Mouse (Mus musculus): Measurements from ENCODE around the gene Plekhg5. TPM values are rescaled to one million over a fixed set of nuclear protein-coding genes. Genes with fewer than 3 reads are reported as not detected.

Gene Plekhg5
- total and polyA plus RNA-seq, 2 experiments from 2014 or later, result 10.6 to 18.0 TPM

GRCm38 (mm10) chr4:152078105-152078530, 5.8 kb downstream of the Plekhg5 start:
- WGBS, result 86% methylated on average over 10 of the region's 10 CpGs
- no peak overlapping the region for H3K27ac ChIP-seq (ENCODE audit: low read depth)
- no peak overlapping the region for H3K9ac ChIP-seq (replicated peaks; ENCODE audit: low read depth, low read length)
- DNase-seq (ENCODE audit: low spot score) (no peak), ATAC-seq (ENCODE audit: insufficient read depth, low read depth) (no peak)
- H3K9me3 ChIP-seq (replicated peaks; ENCODE audit: control insufficient read depth, low read length), result no peaks in the 10 kb centered on the region
- H3K36me3 ChIP-seq (replicated peaks; ENCODE audit: control insufficient read depth, insufficient read depth, low read length), result no peaks in the 10 kb centered on the region
- no peak overlapping the region for H3K4me3 ChIP-seq (ENCODE audit: low read depth, low read length)
- H3K27me3 ChIP-seq (ENCODE audit: control insufficient read depth, insufficient read depth, low read length), result no peaks in the 10 kb centered on the region
- H3K4me1 ChIP-seq (ENCODE audit: control insufficient read depth, insufficient read depth), result no peaks in the 10 kb centered on the region
- no peak for TF ChIP-seq CTCF (IDR thresholded peaks at IDR 0.05; ENCODE audit: low read depth)
- TF ChIP-seq EP300 (IDR thresholded peaks at IDR 0.05; ENCODE audit: low read depth), result no peak
- H3K4me2 ChIP-seq (ENCODE audit: low read depth, low read length), result no peak overlapping the region

- H3K9me3 ChIP-seq (replicated peaks; ENCODE audit: control insufficient read depth, low read length), result no peaks in the 10 kb centered on the region
- H3K27ac ChIP-seq (ENCODE audit: low read depth), result no peak overlapping the region
- H3K4me2 ChIP-seq (ENCODE audit: low read depth, low read length), result no peak overlapping the region
- no peak for TF ChIP-seq CTCF (IDR thresholded peaks at IDR 0.05; ENCODE audit: low read depth)
- TF ChIP-seq EP300 (IDR thresholded peaks at IDR 0.05; ENCODE audit: low read depth), result no peak
- no peak overlapping the region for H3K4me3 ChIP-seq (ENCODE audit: low read depth, low read length)
- DNase-seq (ENCODE audit: low spot score) (no peak), ATAC-seq (ENCODE audit: insufficient read depth, low read depth) (no peak)
- no peaks in the 10 kb centered on the region for H3K4me1 ChIP-seq (ENCODE audit: control insufficient read depth, insufficient read depth)
- no peaks in the 10 kb centered on the region for H3K36me3 ChIP-seq (replicated peaks; ENCODE audit: control insufficient read depth, insufficient read depth, low read length)
- WGBS, result 86% methylated on average over 3 of the region's 3 CpGs
- H3K9ac ChIP-seq (replicated peaks; ENCODE audit: low read depth, low read length), result no peak overlapping the region
- H3K27me3 ChIP-seq (ENCODE audit: control insufficient read depth, insufficient read depth, low read length), result no peaks in the 10 kb centered on the region
These were observed 7.0 kb downstream of the Plekhg5 start for GRCm38 (mm10) chr4:152079261-152079660.

GRCm38 (mm10) chr4:152079931-152080330, 7.6 kb downstream of the Plekhg5 start:
- no peak overlapping the region for H3K27ac ChIP-seq (ENCODE audit: low read depth)
- WGBS, result 59% methylated on average over 7 of the region's 7 CpGs
- H3K4me1 ChIP-seq (ENCODE audit: control insufficient read depth, insufficient read depth), result no peaks in the 10 kb centered on the region
- H3K9ac ChIP-seq (replicated peaks; ENCODE audit: low read depth, low read length), result no peak overlapping the region
- H3K36me3 ChIP-seq (replicated peaks; ENCODE audit: control insufficient read depth, insufficient read depth, low read length), result no peaks in the 10 kb centered on the region
- no peak overlapping the region for H3K4me3 ChIP-seq (ENCODE audit: low read depth, low read length)
- TF ChIP-seq CTCF (IDR thresholded peaks at IDR 0.05; ENCODE audit: low read depth) (no peak), EP300 (IDR thresholded peaks at IDR 0.05; ENCODE audit: low read depth) (no peak)
- DNase-seq (ENCODE audit: low spot score) (no peak), ATAC-seq (ENCODE audit: insufficient read depth, low read depth) (no peak)
- no peaks in the 10 kb centered on the region for H3K9me3 ChIP-seq (replicated peaks; ENCODE audit: control insufficient read depth, low read length)
- H3K27me3 ChIP-seq (ENCODE audit: control insufficient read depth, insufficient read depth, low read length), result no peaks in the 10 kb centered on the region
- H3K4me2 ChIP-seq (ENCODE audit: low read depth, low read length), result no peak overlapping the region

GRCm38 (mm10) chr4:152083611-152084220, 11.4 kb downstream of the Plekhg5 start:
- Histone ChIP-seq H3K9me3 (replicated peaks; ENCODE audit: control insufficient read depth, low read length) (0 out of 2 replicates have a peak, but pooled peaks cover 3% of the 10 kb centered on the region), H3K4me1 (ENCODE audit: control insufficient read depth, insufficient read depth) (peaks cover 18% of the 10 kb centered on the region), H3K9ac (replicated peaks; ENCODE audit: low read depth, low read length) (no peak overlapping the region), H3K4me2 (ENCODE audit: low read depth, low read length) (no peak overlapping the region), H3K27me3 (ENCODE audit: control insufficient read depth, insufficient read depth, low read length) (0 out of 2 replicates have a peak, but pooled peaks cover 4% of the 10 kb centered on the region), H3K27ac (ENCODE audit: low read depth) (no peak overlapping the region), H3K36me3 (replicated peaks; ENCODE audit: control insufficient read depth, insufficient read depth, low read length) (no peaks in the 10 kb centered on the region), H3K4me3 (ENCODE audit: low read depth, low read length) (no peak overlapping the region)
- 66% methylated on average over 7 of the region's 7 CpGs for WGBS
- no peak for TF ChIP-seq CTCF (IDR thresholded peaks at IDR 0.05; ENCODE audit: low read depth)
- TF ChIP-seq EP300 (IDR thresholded peaks at IDR 0.05; ENCODE audit: low read depth), result no peak
- DNase-seq (ENCODE audit: low spot score) (no peak), ATAC-seq (ENCODE audit: insufficient read depth, low read depth) (no peak)

GRCm38 (mm10) chr4:152084616-152085015, 12.3 kb downstream of the Plekhg5 start:
- H3K9me3 ChIP-seq (replicated peaks; ENCODE audit: control insufficient read depth, low read length), result 0 out of 2 replicates have a peak, but pooled peaks cover 3% of the 10 kb centered on the region
- H3K27ac ChIP-seq (ENCODE audit: low read depth), result no peak overlapping the region
- H3K4me2 ChIP-seq (ENCODE audit: low read depth, low read length), result no peak overlapping the region
- DNase-seq (ENCODE audit: low spot score) (no peak), ATAC-seq (ENCODE audit: insufficient read depth, low read depth) (no peak)
- H3K4me3 ChIP-seq (ENCODE audit: low read depth, low read length), result no peak overlapping the region
- no peaks in the 10 kb centered on the region for H3K36me3 ChIP-seq (replicated peaks; ENCODE audit: control insufficient read depth, insufficient read depth, low read length)
- H3K27me3 ChIP-seq (ENCODE audit: control insufficient read depth, insufficient read depth, low read length), result 0 out of 2 replicates have a peak, but pooled peaks cover 4% of the 10 kb centered on the region
- 80% methylated on average over 7 of the region's 7 CpGs for WGBS
- H3K9ac ChIP-seq (replicated peaks; ENCODE audit: low read depth, low read length), result no peak overlapping the region
- H3K4me1 ChIP-seq (ENCODE audit: control insufficient read depth, insufficient read depth), result peaks cover 18% of the 10 kb centered on the region
- no peak for TF ChIP-seq CTCF (IDR thresholded peaks at IDR 0.05; ENCODE audit: low read depth)
- no peak for TF ChIP-seq EP300 (IDR thresholded peaks at IDR 0.05; ENCODE audit: low read depth)

All from heart, postnatal 0 days (tissue).